Mouse (Mus musculus) spleen, postnatal 36 days (tissue): ENCODE data around the gene Pam.

Experiments used
- DNase-seq, 2 experiments: peaks; one replicate each; pipeline ENCODE4 v3.0.0; 2022; ENCODE audit warnings: low spot score in 2 of 2, mixed read lengths in 1 of 2

Pam gene

GRCm38 (mm10) chr1:98080431-98080830, 15.0 kb downstream of the Pam start:
- no peak for DNase-seq

DNA sequence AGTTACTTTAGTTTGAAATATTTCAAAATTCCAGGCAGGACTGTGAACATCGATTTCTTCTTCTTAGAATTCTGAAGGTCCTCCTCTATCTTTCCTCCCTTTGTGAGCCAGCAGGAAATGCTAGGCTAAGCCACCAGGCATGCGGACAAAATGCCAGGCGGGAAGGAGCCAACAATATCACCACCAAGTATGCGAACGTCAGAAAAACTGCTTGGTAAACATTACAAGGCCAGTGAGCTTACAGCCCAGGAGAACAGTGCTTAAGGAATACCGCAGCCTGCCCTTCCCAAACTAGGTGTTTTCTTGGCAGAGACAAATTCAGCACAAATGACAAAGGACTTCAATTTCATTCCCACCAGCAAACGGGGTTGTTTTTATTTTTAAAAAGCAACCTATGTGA, 15.8 kb downstream of the Pam start:
- no peak for DNase-seq

DNA sequence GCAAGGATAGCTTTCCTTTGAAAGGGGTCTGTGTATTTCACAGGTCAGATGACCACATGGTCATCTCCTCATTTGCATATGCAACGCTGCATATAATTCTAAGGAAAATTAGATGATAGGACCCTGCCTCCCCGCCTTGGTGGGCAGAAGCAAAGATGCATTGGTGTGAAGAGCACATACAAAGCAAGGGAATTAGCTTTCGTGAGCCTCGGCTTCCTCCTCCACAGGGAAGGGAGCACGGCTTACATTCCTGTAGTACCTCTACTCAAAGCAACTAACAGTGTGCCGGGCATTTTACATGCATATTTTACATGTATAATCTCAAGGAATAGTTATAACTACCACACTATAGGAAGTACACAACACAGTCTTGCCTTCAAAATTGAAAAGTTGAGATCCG, 16.7 kb downstream of the Pam start:
- DNase-seq, result no peak

DNA sequence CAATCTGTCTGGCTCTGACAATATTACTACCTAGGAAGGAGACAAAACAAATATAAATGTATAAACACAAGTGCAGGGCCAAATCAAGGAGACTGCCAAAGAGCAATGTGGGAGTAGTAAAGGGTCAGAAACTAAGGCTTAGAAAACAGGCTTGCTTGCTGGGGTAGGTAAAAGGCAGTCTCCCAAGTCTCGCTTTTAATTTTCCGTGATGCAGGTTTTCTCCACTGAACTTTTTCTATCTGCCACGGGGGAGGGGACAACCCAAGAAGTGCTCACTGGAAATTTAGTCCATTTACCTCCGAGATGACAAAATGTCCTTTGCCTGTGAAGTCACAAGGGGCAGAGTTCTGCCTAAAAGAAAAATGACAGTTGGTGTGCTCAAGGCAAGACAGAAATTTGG, 21.6 kb downstream of the Pam start:
- no peak for DNase-seq

GRCm38 (mm10) chr1:98073127-98073526, 22.3 kb downstream of the Pam start:
- DNase-seq, result no peak

DNA sequence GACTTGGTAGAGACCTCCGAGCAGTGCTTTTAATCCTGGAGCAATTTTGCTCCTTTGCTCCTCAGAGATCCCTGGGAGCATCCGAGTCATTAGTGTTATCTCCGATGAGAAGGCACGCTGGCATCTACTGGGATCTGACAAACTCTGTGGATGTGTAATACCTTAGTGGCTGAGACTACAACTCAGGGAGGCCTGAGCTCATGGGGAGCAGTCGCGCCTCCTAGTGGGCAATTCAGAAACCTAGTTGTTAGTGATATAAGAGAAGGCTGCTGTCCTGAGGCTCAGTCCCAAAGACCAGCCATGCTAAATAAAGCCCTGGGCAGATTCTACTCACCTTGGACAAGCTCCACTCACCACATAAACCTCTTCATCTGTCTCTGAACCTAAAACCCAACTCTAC, 23.4 kb downstream of the Pam start:
- DNase-seq, result no peak

- DNase-seq, result no peak
Measured at GRCm38 (mm10) chr1:98071436-98071835, 24.0 kb downstream of the Pam start.

DNA sequence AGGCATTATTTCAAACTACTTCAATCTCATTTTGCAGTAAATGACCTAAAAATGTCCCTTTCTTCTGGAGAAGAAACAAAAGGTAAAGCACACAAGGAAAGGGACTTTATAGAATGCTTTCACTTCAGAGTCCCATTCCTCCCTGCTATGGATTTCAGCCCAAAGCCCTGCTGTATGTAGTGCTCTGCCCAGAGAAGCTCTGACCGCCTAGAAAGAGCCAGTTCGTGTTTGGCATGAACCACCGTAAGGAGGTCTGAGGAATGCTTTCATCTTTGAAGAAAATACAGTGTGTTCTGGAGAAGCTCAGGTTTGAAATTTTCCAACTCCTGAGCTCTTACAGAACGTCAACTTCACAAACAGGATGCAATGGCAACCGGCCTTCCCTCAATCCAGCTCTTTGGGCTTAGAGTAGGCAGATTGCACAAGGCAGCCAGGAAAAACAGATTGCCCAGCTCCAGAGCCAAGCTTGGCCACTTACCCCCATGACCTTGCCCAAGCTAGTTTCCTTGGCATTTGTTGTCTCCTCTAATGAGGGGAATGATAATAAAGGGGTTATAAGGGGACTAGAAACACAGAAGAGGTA, 24.6 kb downstream of the Pam start:
- DNase-seq, result no peak

GRCm38 (mm10) chr1:98068177-98068576, 27.3 kb downstream of the Pam start:
- DNase-seq, result no peak

- DNase-seq, result no peak
Measured at GRCm38 (mm10) chr1:98062074-98062473, 33.4 kb downstream of the Pam start.

- no peak for DNase-seq
Measured at GRCm38 (mm10) chr1:98059401-98059800, 36.0 kb downstream of the Pam start.

DNA sequence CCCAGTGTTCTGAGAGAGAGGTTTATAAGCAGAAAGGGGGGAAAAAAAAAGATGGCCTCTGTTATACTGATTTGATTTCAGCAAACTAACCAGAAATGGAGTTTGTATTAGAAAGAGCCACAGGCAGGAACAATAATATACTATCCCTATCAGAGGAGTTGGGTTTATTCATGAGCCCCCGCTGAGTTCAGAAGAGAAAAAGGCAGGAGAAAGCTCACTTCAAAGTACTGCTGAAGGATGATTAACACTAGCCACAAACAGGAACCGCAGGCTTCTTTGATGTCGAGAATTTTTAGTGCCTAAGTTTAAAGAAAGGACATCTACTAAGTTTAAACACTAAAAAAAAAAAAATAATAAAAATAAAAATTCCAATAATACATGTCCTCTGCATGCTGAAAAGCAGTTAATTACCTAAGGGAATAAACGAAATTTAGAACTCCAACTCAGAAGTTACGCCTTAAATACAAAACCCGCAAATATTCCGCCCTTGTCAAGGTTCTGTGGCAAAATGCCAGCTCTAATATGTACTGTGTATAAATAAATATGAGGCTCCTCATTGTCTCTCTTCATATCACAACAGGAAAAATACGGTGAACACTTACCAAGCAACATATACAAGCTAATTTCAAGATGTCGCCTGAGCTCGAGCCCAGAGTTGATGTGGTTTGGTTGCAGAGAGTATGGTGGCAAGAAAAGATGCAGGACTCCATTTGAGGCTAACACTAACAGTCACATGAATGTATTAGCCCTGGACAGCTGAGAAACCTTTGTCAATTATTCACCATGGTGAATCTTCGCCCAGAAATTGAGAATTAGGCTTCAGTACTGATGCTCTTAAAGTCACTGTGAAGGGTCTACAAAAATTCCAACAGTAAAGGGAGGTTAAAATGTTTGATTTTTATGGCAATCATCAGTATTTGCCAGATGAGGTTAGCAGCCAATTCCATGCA, 38.2 kb downstream of the Pam start:
- no peak for DNase-seq

GRCm38 (mm10) chr1:98056277-98056676, 39.2 kb downstream of the Pam start:
- DNase-seq, result no peak

DNA sequence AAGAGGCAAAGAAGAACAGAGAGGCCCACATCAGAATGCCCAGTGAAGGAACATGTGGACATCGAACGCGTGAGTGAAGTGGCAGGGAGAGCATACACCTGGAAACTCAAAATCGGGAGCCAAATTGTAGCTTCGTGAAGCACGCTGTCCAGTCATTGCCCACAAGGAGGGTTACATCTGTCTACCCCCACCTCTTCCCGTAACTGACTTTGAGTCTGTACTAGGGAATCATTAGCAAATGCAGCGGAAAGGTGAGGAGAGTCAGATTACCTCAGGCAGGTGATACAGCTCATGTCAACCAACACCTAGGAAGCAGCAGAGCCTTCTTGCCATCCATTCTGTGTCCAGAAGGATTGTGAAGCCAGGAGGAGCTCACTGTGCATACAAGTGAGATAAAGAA, 39.9 kb downstream of the Pam start:
- no peak for DNase-seq

GRCm38 (mm10) chr1:98053994-98054393, 41.5 kb downstream of the Pam start:
- no peak for DNase-seq

- DNase-seq, result no peak
Measured at GRCm38 (mm10) chr1:98053447-98053846, 42.0 kb downstream of the Pam start.

DNA sequence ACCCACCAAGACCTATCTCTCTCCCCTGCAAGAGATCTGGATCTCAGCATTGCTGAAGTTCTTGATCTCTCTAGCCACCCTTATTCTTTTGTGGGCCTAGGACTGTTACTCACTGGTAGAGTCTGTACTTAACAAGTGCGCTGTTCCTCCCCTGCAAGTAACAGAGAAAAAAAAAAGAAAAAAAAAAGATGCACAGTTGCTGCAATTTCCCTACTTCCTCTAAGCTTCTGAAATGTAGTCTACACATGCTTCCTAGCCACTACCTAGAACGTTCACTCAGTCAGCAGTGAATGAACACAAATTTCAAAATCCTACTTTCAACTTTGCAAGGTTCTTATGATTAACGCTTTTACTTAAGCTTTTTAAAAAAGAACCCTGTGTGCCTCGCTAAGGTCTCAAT, 42.7 kb downstream of the Pam start:
- DNase-seq, result no peak

GRCm38 (mm10) chr1:98051039-98051438, 44.4 kb downstream of the Pam start:
- no peak for DNase-seq

- no peak for DNase-seq
Measured at GRCm38 (mm10) chr1:98049756-98050155, 45.7 kb downstream of the Pam start.

DNA sequence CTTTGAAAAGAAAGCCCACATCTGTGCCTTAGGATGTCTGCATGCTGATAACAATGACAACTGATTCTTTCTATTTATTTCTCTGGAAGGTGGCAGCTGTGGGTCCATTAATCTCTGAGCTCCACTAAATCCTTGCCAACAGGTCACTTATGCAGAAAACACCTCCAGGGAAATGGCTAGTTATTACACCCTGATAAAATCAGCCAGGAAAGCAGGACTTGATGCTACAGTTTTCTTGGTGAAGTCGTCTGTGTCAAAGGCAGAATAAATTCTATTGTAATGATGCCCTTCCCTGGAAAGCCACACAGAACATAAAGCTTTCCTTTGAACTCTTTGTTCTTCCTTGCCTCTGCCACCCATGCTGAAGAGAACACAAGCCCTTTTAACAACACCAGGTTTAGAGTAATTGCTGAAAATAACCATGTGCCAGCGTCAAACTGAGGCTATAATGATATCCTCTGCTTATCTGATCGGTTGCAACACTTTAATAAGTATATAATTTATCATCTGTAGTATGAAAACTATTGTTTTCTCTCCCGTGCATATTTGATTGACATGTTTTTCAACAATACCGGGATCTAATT, 47.1 kb downstream of the Pam start:
- no peak for DNase-seq

GRCm38 (mm10) chr1:98047284-98048217, 47.9 kb downstream of the Pam start:
- DNase-seq, result no peak

GRCm38 (mm10) chr1:98042425-98042824, 53.0 kb downstream of the Pam start:
- no peak for DNase-seq
